Mouse (Mus musculus) heart, embryonic 10.5 days (tissue): ENCODE data around the gene Ears2. TPM values are rescaled to one million over a fixed set of nuclear protein-coding genes. Genes with fewer than 3 reads are reported as not detected.
A peak's percentile ranks its signal among the peaks of the same experiment; 100 is the strongest.
"Not testable (repeated sequence)": the region's sequence is repeated elsewhere in the genome, so short reads cannot be mapped to it uniquely, and the experiment has no call there.

Experiments used
- DNase-seq: peaks from one replicate; pipeline ENCODE4 v3.0.0-alpha.2; 2017; ENCODE audit warnings: low spot score
- H3K27ac ChIP-seq: fragments of 300-500 bp; sonication (generic); 2 replicates; pipeline ENCODE4 v1.5.1; 2016; ENCODE audit warnings: mild to moderate bottlenecking
- H3K27me3 ChIP-seq: fragments of 300-500 bp; sonication (generic); 2 replicates; pipeline ENCODE4 v1.6.1; 2016; ENCODE audit warnings: mild to moderate bottlenecking; ENCODE audit not compliant: poor library complexity, insufficient read depth, severe bottlenecking
- H3K36me3 ChIP-seq: fragments of 300-500 bp; sonication (generic); 2 replicates; pipeline ENCODE4 v1.6.1; 2016; ENCODE audit warnings: mild to moderate bottlenecking, moderate library complexity
- H3K4me1 ChIP-seq: fragments of 300-500 bp; sonication (generic); 2 replicates; pipeline ENCODE4 v1.6.1; 2016; ENCODE audit warnings: mild to moderate bottlenecking
- H3K4me3 ChIP-seq: fragments of 300-500 bp; sonication (generic); 2 replicates; pipeline ENCODE4 v1.5.1; 2016; ENCODE audit warnings: mild to moderate bottlenecking, moderate library complexity
- H3K9me3 ChIP-seq: fragments of 300-500 bp; sonication (generic); 2 replicates; pipeline ENCODE4 v1.6.1; 2016; ENCODE audit warnings: mild to moderate bottlenecking, moderate library complexity
- whole genome bisulfite sequencing: fragments of 180-500 bp; shearing (Covaris S2); methylation state at CpG from one replicate; pipeline ENCODE4 v1.1.7; 2016; 5-methylcytosine and 5-hydroxymethylcytosine counted together
- polyA plus RNA-seq: library from polyadenylated mRNA; unstranded; fragments of >200 nt; fragmentation: Nextera tagmentation; extraction: Ambion mirVana; gene quantifications from 2 replicates; pipeline ENCODE4 v1.2.1, GENCODE M21; 2016

The Ears2 gene
- 21.5 and 29.1 TPM in 2 replicates for polyA plus RNA-seq

GRCm38 (mm10) chr7:122066945-122067516 is at the start of gene Ears2, which contains the start of gene Ubfd1:
Gene Ears2, minus strand, starts transcription at chr7:122067263.
Gene Ubfd1, plus strand, starts transcription at chr7:122067175.
- DNase-seq, result peak; percentile 97
- Histone ChIP-seq H3K27ac (peak within 1 kb of the TSS; percentile 98), H3K4me3 (peak within 1 kb of the TSS; percentile 99), H3K4me1 (peaks cover 20% of the 10 kb centered on the region), H3K27me3 (no peaks in the 10 kb centered on the region), H3K9me3 (no peaks in the 10 kb centered on the region), H3K36me3 (peaks cover 42% of the 10 kb centered on the region)
- WGBS, result under 1% methylated on average over 60 of the region's 60 CpGs

- no peak for DNase-seq
- peaks cover 52% of the 10 kb centered on the region for H3K36me3 ChIP-seq
- WGBS, result 89% methylated on average over 6 of the region's 6 CpGs
- H3K27ac ChIP-seq, result no peak overlapping the region
- H3K4me3 ChIP-seq, result no peak overlapping the region
- no peaks in the 10 kb centered on the region for H3K9me3 ChIP-seq
- H3K27me3 ChIP-seq, result no peaks in the 10 kb centered on the region
- no peaks in the 10 kb centered on the region for H3K4me1 ChIP-seq
Observed at GRCm38 (mm10) chr7:122108206-122108605, 41.1 kb upstream of the Ears2 start.

- under 1% methylated on average over 43 of the region's 43 CpGs for WGBS
- no peaks in the 10 kb centered on the region for H3K27me3 ChIP-seq
- peak within 1 kb of the TSS; percentile 82 for H3K4me3 ChIP-seq
- H3K27ac ChIP-seq, result peak within 1 kb of the TSS; percentile 96
- peak; percentile 92 for DNase-seq
- no peaks in the 10 kb centered on the region for H3K9me3 ChIP-seq
- H3K4me1 ChIP-seq, result peaks cover 11% of the 10 kb centered on the region
- peaks cover 29% of the 10 kb centered on the region for H3K36me3 ChIP-seq
Observed at GRCm38 (mm10) chr7:122101747-122102244, 34.7 kb upstream of the Ears2 start, which contains the start of gene Ndufab1. Gene Ndufab1, minus strand, starts transcription at chr7:122101886.

GRCm38 (mm10) chr7:122101014-122101746 is 34.1 kb upstream of the Ears2 start:
- H3K9me3 ChIP-seq, H3K27me3 ChIP-seq: not testable (repeated sequence)
- Histone ChIP-seq H3K27ac (peak overlapping the region; percentile 96), H3K4me1 (peaks cover 11% of the 10 kb centered on the region), H3K4me3 (peak overlapping the region; percentile 82), H3K36me3 (peaks cover 31% of the 10 kb centered on the region)
- DNase-seq, result peak; percentile 83
- 6% methylated on average over 28 of the region's 28 CpGs for WGBS

GRCm38 (mm10) chr7:122099222-122099621 is 32.2 kb upstream of the Ears2 start:
- 63% methylated on average over 4 of the region's 4 CpGs for WGBS
- Histone ChIP-seq H3K27me3 (no peaks in the 10 kb centered on the region), H3K9me3 (no peaks in the 10 kb centered on the region), H3K4me1 (peaks cover 11% of the 10 kb centered on the region), H3K27ac (no peak overlapping the region), H3K36me3 (peaks cover 50% of the 10 kb centered on the region), H3K4me3 (no peak overlapping the region)
- DNase-seq, result peak; percentile 48

GRCm38 (mm10) chr7:122098009-122098408 is 30.9 kb upstream of the Ears2 start:
- Histone ChIP-seq H3K9me3 (no peaks in the 10 kb centered on the region), H3K36me3 (peaks cover 61% of the 10 kb centered on the region)

GRCm38 (mm10) chr7:122094564-122095330 is 27.7 kb upstream of the Ears2 start:
- H3K36me3 ChIP-seq, result peaks cover 92% of the 10 kb centered on the region
- H3K27me3 ChIP-seq, result no peaks in the 10 kb centered on the region
- no peaks in the 10 kb centered on the region for H3K9me3 ChIP-seq
- DNase-seq, result no peak
- 0 out of 2 replicates have a peak, but pooled peaks cover under 1% of the 10 kb centered on the region for H3K4me1 ChIP-seq
- no peak overlapping the region for H3K4me3 ChIP-seq
- WGBS, result 88% methylated on average over 2 of the region's 2 CpGs
- H3K27ac ChIP-seq, result no peak overlapping the region

More at GRCm38 (mm10) chr7:122098009-122098408, 30.9 kb upstream of the Ears2 start:
- Histone ChIP-seq H3K4me1 (peaks cover 11% of the 10 kb centered on the region), H3K27ac (no peak overlapping the region), H3K27me3 (no peaks in the 10 kb centered on the region), H3K4me3 (no peak overlapping the region)
- DNase-seq, result peak; percentile 51
- WGBS, result 87% methylated on average over 3 of the region's 3 CpGs

- WGBS, result 93% methylated on average over 11 of the region's 11 CpGs
- H3K36me3 ChIP-seq, result peaks cover 85% of the 10 kb centered on the region
- H3K4me3 ChIP-seq, result no peak overlapping the region
- H3K4me1 ChIP-seq, result peaks cover 6% of the 10 kb centered on the region; the same call in 1 of the 2 replicates
- no peaks in the 10 kb centered on the region for H3K27me3 ChIP-seq
- H3K27ac ChIP-seq, result no peak overlapping the region
- no peak for DNase-seq
- H3K9me3 ChIP-seq, result no peaks in the 10 kb centered on the region
Observed at GRCm38 (mm10) chr7:122087195-122087982, 20.3 kb upstream of the Ears2 start.

- H3K4me3 ChIP-seq, result no peak overlapping the region
- no peak overlapping the region for H3K27ac ChIP-seq
- H3K36me3 ChIP-seq, result peaks cover 82% of the 10 kb centered on the region
- peaks cover 6% of the 10 kb centered on the region; the same call in 1 of the 2 replicates for H3K4me1 ChIP-seq
- WGBS, result 100% methylated on average over 1 of the region's 1 CpGs
- no peaks in the 10 kb centered on the region for H3K9me3 ChIP-seq
- H3K27me3 ChIP-seq, result no peaks in the 10 kb centered on the region
- DNase-seq, result peak; percentile 38
Observed at GRCm38 (mm10) chr7:122081071-122081470, 14.0 kb upstream of the Ears2 start.

GRCm38 (mm10) chr7:122079798-122080554 is 12.9 kb upstream of the Ears2 start:
- Histone ChIP-seq H3K36me3 (peaks cover 85% of the 10 kb centered on the region), H3K27ac (no peak overlapping the region), H3K4me1 (peaks cover 6% of the 10 kb centered on the region; the same call in 1 of the 2 replicates), H3K4me3 (no peak overlapping the region), H3K9me3 (no peaks in the 10 kb centered on the region), H3K27me3 (no peaks in the 10 kb centered on the region)
- no peak for DNase-seq
- WGBS, result 96% methylated on average over 8 of the region's 8 CpGs

GRCm38 (mm10) chr7:122074374-122074773 is 7.3 kb upstream of the Ears2 start:
- Histone ChIP-seq H3K9me3 (no peaks in the 10 kb centered on the region), H3K4me1 (no peaks in the 10 kb centered on the region), H3K4me3 (no peak overlapping the region), H3K36me3 (peaks cover 93% of the 10 kb centered on the region), H3K27ac (no peak overlapping the region), H3K27me3 (no peaks in the 10 kb centered on the region)
- peak; percentile 35 for DNase-seq
- WGBS, result 77% methylated on average over 3 of the region's 3 CpGs
